Mouse (Mus musculus): ENCODE data around the gene En1. TPM values are rescaled to one million over a fixed set of nuclear protein-coding genes. Genes with fewer than 3 reads are reported as not detected.

Gene En1
- total and polyA plus RNA-seq, 2 experiments from 2014 or later, result 9.2 to 40.8 TPM

GRCm38 (mm10) chr1:120614307-120615100, 12.3 kb downstream of the En1 start:
- Histone ChIP-seq H3K9me3 (ENCODE audit: low read length) (no peaks in the 10 kb centered on the region), H3K4me3 (ENCODE audit: low read depth, low read length) (no peak overlapping the region), H3K9ac (replicated peaks; ENCODE audit: low read length, poor library complexity, severe bottlenecking) (no peak overlapping the region), H3K27me3 (ENCODE audit: insufficient read depth, low read length) (peaks cover 76% of the 10 kb centered on the region), H3K4me2 (ENCODE audit: low read depth, low read length, poor library complexity, severe bottlenecking) (peak overlapping the region; percentile 12; the same call in 1 of the 2 replicates), H3K27ac (ENCODE audit: low read depth, low read length) (no peak overlapping the region), H3K4me1 (ENCODE audit: insufficient read depth, low read length) (no peaks in the 10 kb centered on the region), H3K36me3 (ENCODE audit: insufficient read depth, low read length) (no peaks in the 10 kb centered on the region)
- no peak for ATAC-seq (ENCODE audit: low FRiP score)
- TF ChIP-seq CTCF (IDR thresholded peaks at IDR 0.05), result no peak
- 7% methylated on average over 30 of the region's 30 CpGs for WGBS
- no peak for DNase-seq (ENCODE audit: low spot score)

- no peak for ATAC-seq (ENCODE audit: low FRiP score)
- H3K36me3 ChIP-seq (ENCODE audit: insufficient read depth, low read length), result no peaks in the 10 kb centered on the region
- H3K9ac ChIP-seq (replicated peaks; ENCODE audit: low read length, poor library complexity, severe bottlenecking), result no peak overlapping the region
- no peak overlapping the region for H3K27ac ChIP-seq (ENCODE audit: low read depth, low read length)
- no peaks in the 10 kb centered on the region for H3K4me1 ChIP-seq (ENCODE audit: insufficient read depth, low read length)
- H3K27me3 ChIP-seq (ENCODE audit: insufficient read depth, low read length), result peaks cover 75% of the 10 kb centered on the region
- no peak for DNase-seq (ENCODE audit: low spot score)
- no peak overlapping the region for H3K4me3 ChIP-seq (ENCODE audit: low read depth, low read length)
- no peak overlapping the region for H3K4me2 ChIP-seq (ENCODE audit: low read depth, low read length, poor library complexity, severe bottlenecking)
- 26% methylated on average over 4 of the region's 4 CpGs for WGBS
- H3K9me3 ChIP-seq (ENCODE audit: low read length), result no peaks in the 10 kb centered on the region
- no peak for TF ChIP-seq CTCF (IDR thresholded peaks at IDR 0.05)
These were observed 13.3 kb downstream of the En1 start for GRCm38 (mm10) chr1:120615521-120615920.

GRCm38 (mm10) chr1:120615927-120616326, 13.7 kb downstream of the En1 start:
- TF ChIP-seq CTCF (IDR thresholded peaks at IDR 0.05), result no peak
- Histone ChIP-seq H3K27me3 (ENCODE audit: insufficient read depth, low read length) (peaks cover 72% of the 10 kb centered on the region), H3K4me1 (ENCODE audit: insufficient read depth, low read length) (no peaks in the 10 kb centered on the region), H3K36me3 (ENCODE audit: insufficient read depth, low read length) (no peaks in the 10 kb centered on the region), H3K9me3 (ENCODE audit: low read length) (no peaks in the 10 kb centered on the region), H3K4me3 (ENCODE audit: low read depth, low read length) (no peak overlapping the region), H3K4me2 (ENCODE audit: low read depth, low read length, poor library complexity, severe bottlenecking) (no peak overlapping the region), H3K27ac (ENCODE audit: low read depth, low read length) (no peak overlapping the region), H3K9ac (replicated peaks; ENCODE audit: low read length, poor library complexity, severe bottlenecking) (no peak overlapping the region)
- DNase-seq (ENCODE audit: low spot score) (no peak), ATAC-seq (ENCODE audit: low FRiP score) (no peak)
- 8% methylated on average over 9 of the region's 9 CpGs for WGBS

- ATAC-seq (ENCODE audit: low FRiP score), result no peak
These were observed 19.2 kb downstream of the En1 start for GRCm38 (mm10) chr1:120621383-120621782.

GRCm38 (mm10) chr1:120626930-120627621, 24.9 kb downstream of the En1 start:
- TF ChIP-seq CTCF (IDR thresholded peaks at IDR 0.05), result no peak
- no peaks in the 10 kb centered on the region for H3K9me3 ChIP-seq (ENCODE audit: low read length)
- no peaks in the 10 kb centered on the region for H3K36me3 ChIP-seq (ENCODE audit: insufficient read depth, low read length)
- H3K27ac ChIP-seq (ENCODE audit: low read depth, low read length), result peak overlapping the region; percentile 8; the same call in 1 of the 2 replicates
- ATAC-seq (ENCODE audit: low FRiP score) (0 out of 2 replicates have a peak, but pooled peaks have one; percentile 27), DNase-seq (ENCODE audit: low spot score) (no peak)
- H3K4me2 ChIP-seq (ENCODE audit: low read depth, low read length, poor library complexity, severe bottlenecking), result no peak overlapping the region
- no peaks in the 10 kb centered on the region for H3K27me3 ChIP-seq (ENCODE audit: insufficient read depth, low read length)
- 42% methylated on average over 11 of the region's 11 CpGs for WGBS
- H3K4me3 ChIP-seq (ENCODE audit: low read depth, low read length), result no peak overlapping the region
- H3K9ac ChIP-seq (replicated peaks; ENCODE audit: low read length, poor library complexity, severe bottlenecking), result no peak overlapping the region
- no peaks in the 10 kb centered on the region for H3K4me1 ChIP-seq (ENCODE audit: insufficient read depth, low read length)

More at GRCm38 (mm10) chr1:120621383-120621782, 19.2 kb downstream of the En1 start:
- TF ChIP-seq CTCF (IDR thresholded peaks at IDR 0.05), result no peak
- Histone ChIP-seq H3K4me2 (ENCODE audit: low read depth, low read length, poor library complexity, severe bottlenecking) (no peak overlapping the region), H3K27ac (ENCODE audit: low read depth, low read length) (no peak overlapping the region), H3K27me3 (ENCODE audit: insufficient read depth, low read length) (peaks cover 28% of the 10 kb centered on the region), H3K4me3 (ENCODE audit: low read depth, low read length) (no peak overlapping the region), H3K9ac (replicated peaks; ENCODE audit: low read length, poor library complexity, severe bottlenecking) (no peak overlapping the region), H3K9me3 (ENCODE audit: low read length) (no peaks in the 10 kb centered on the region), H3K36me3 (ENCODE audit: insufficient read depth, low read length) (no peaks in the 10 kb centered on the region), H3K4me1 (ENCODE audit: insufficient read depth, low read length) (no peaks in the 10 kb centered on the region)
- no peak for DNase-seq (ENCODE audit: low spot score)
- WGBS, result 35% methylated on average over 3 of the region's 5 CpGs

- no peak overlapping the region for H3K4me3 ChIP-seq (ENCODE audit: low read depth, low read length)
- no peak overlapping the region for H3K9ac ChIP-seq (replicated peaks; ENCODE audit: low read length, poor library complexity, severe bottlenecking)
- H3K4me2 ChIP-seq (ENCODE audit: low read depth, low read length, poor library complexity, severe bottlenecking), result no peak overlapping the region
- H3K9me3 ChIP-seq (ENCODE audit: low read length), result no peaks in the 10 kb centered on the region
- 61% methylated on average over 4 of the region's 4 CpGs for WGBS
- H3K27ac ChIP-seq (ENCODE audit: low read depth, low read length), result no peak overlapping the region
- H3K36me3 ChIP-seq (ENCODE audit: insufficient read depth, low read length), result no peaks in the 10 kb centered on the region
- no peak for TF ChIP-seq CTCF (IDR thresholded peaks at IDR 0.05)
- H3K27me3 ChIP-seq (ENCODE audit: insufficient read depth, low read length), result no peaks in the 10 kb centered on the region
- DNase-seq (ENCODE audit: low spot score) (no peak), ATAC-seq (ENCODE audit: low FRiP score) (no peak)
- no peaks in the 10 kb centered on the region for H3K4me1 ChIP-seq (ENCODE audit: insufficient read depth, low read length)
These were observed 25.4 kb downstream of the En1 start for GRCm38 (mm10) chr1:120627622-120628001.
